Mouse (Mus musculus): ENCODE results near the gene Casp8. TPM values are rescaled to one million over a fixed set of nuclear protein-coding genes. Genes with fewer than 3 reads are reported as not detected.
"Not testable (repeated sequence)": the region's sequence is repeated elsewhere in the genome, so short reads cannot be mapped to it uniquely, and the experiment has no call there.

Gene Casp8
- total RNA-seq, 2 experiments from 2014 or later: 2.5 TPM

- DNase-seq (ENCODE audit: low spot score in 2 of 2): not testable (repeated sequence)
Measured at GRCm38 (mm10) chr1:58892386-58892785, 97.2 kb downstream of the Casp8 start.

Other genes starting within 250 kb of the Casp8 start
- 100 to 1,000 TPM; 134 to 145 TPM for gene Fam126b, start 209.1 kb upstream of the Casp8 start, total RNA-seq (2021)
- 100 to 1,000 TPM; 119 to 124 TPM for gene Ndufb3, start 209.0 kb upstream of the Casp8 start, total RNA-seq (2021)
- not detected for gene Als2cr12, start 99.4 kb upstream of the Casp8 start, total RNA-seq (2021)
- 10 to 100 TPM; 25.9 to 29.6 TPM for gene Cflar, start 83.9 kb upstream of the Casp8 start, total RNA-seq (2021)
- gene Trak2, start 178.1 kb downstream of the Casp8 start, total RNA-seq (2021): 100 to 1,000 TPM; 123 TPM
- gene Stradb, start 178.1 kb downstream of the Casp8 start, total RNA-seq (2021): 10 to 100 TPM; 53.8 to 54.6 TPM